Mouse (Mus musculus) hindbrain, embryonic 11.5 days (tissue): Measurements from ENCODE around the gene Naa40. TPM values are rescaled to one million over a fixed set of nuclear protein-coding genes. Genes with fewer than 3 reads are reported as not detected.
A peak's percentile ranks its signal among the peaks of the same experiment; 100 is the strongest.

Source experiments
- ATAC-seq: fragments of 200-750 bp; cut with Nextera tagmentation; 2 replicates; pipeline ENCODE4 v1.8.0; 2017; ENCODE audit warnings: mild to moderate bottlenecking, moderate TSS enrichment, moderate library complexity; ENCODE audit not compliant: low FRiP score
- DNase-seq: peaks from one replicate; pipeline ENCODE4 v3.0.0-alpha.2; 2015; ENCODE audit warnings: low spot score
- H3K27ac ChIP-seq: fragments of 300-500 bp; sonication (generic); 2 replicates; pipeline ENCODE4 v1.5.1; 2014; ENCODE audit warnings: mild to moderate bottlenecking, low read depth, low read length
- H3K27me3 ChIP-seq: fragments of 300-500 bp; sonication (generic); 2 replicates; pipeline ENCODE4 v1.6.1; 2014; ENCODE audit warnings: mild to moderate bottlenecking, low read length, moderate library complexity, mixed read lengths; ENCODE audit not compliant: control insufficient read depth, insufficient read depth
- H3K36me3 ChIP-seq: fragments of 300-500 bp; sonication (generic); 2 replicates; pipeline ENCODE4 v1.6.1; 2014; ENCODE audit warnings: mild to moderate bottlenecking, low read length, moderate library complexity, mixed read lengths; ENCODE audit not compliant: control insufficient read depth, insufficient read depth
- H3K4me1 ChIP-seq: fragments of 300-500 bp; sonication (generic); replicated peaks from 2 replicates; pipeline ENCODE4 v1.6.1; 2014; ENCODE audit warnings: low read length, mixed read lengths; ENCODE audit not compliant: control insufficient read depth, insufficient read depth
- H3K4me2 ChIP-seq: fragments of 300-500 bp; sonication (generic); replicated peaks from 2 replicates; pipeline ENCODE4 v1.6.1; 2014; ENCODE audit warnings: mild to moderate bottlenecking, low read depth, low read length
- H3K4me3 ChIP-seq: fragments of 300-500 bp; sonication (generic); 2 replicates; pipeline ENCODE4 v1.5.1; 2014; ENCODE audit warnings: low read depth, low read length
- H3K9ac ChIP-seq: fragments of 300-500 bp; sonication (generic); 2 replicates; pipeline ENCODE4 v1.6.1; 2014; ENCODE audit warnings: low read depth, low read length
- H3K9me3 ChIP-seq: fragments of 300-500 bp; sonication (generic); 2 replicates; pipeline ENCODE4 v1.6.1; 2016; ENCODE audit warnings: low read length; ENCODE audit not compliant: control insufficient read depth
- WGBS: fragments of 180-500 bp; shearing (Covaris S2); extraction: QIAGEN DNeasy Blood & Tissue Kit; methylation state at CpG from one replicate; pipeline ENCODE4 v1.1.7; 2014; 5-methylcytosine and 5-hydroxymethylcytosine counted together
- polyA plus RNA-seq: library from polyadenylated mRNA; unstranded; fragments of >200 nt; fragmentation: Nextera tagmentation; extraction: Ambion mirVana; gene quantifications from 2 replicates; pipeline ENCODE4 v1.2.1, GENCODE M21; 2014

Gene Naa40
- polyA plus RNA-seq, 1 experiment from 2014 or later = 79.9 TPM

DNA sequence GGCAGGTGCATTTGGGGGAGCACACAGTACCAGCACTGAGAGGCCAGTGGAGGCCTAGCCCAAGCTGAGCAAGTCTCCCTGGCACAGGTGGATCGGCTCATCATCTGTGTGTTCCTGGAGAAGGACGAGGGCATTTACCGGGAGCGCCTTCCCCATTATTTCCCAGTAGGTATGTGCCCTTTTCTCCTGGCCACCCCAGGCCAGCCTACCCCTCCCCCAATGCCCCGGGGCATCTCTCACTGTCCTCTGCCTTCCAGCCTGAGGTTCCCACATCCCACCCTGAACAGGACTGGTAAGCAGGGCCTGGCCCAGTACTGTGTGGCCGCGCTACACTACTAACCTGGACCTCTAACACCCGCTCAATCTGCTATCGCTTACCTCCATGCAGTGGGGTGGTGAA, 43.5 kb downstream of the Naa40 start:
- H3K27ac ChIP-seq = no peak overlapping the region
- H3K36me3 ChIP-seq = peaks cover 19% of the 10 kb centered on the region

DNA sequence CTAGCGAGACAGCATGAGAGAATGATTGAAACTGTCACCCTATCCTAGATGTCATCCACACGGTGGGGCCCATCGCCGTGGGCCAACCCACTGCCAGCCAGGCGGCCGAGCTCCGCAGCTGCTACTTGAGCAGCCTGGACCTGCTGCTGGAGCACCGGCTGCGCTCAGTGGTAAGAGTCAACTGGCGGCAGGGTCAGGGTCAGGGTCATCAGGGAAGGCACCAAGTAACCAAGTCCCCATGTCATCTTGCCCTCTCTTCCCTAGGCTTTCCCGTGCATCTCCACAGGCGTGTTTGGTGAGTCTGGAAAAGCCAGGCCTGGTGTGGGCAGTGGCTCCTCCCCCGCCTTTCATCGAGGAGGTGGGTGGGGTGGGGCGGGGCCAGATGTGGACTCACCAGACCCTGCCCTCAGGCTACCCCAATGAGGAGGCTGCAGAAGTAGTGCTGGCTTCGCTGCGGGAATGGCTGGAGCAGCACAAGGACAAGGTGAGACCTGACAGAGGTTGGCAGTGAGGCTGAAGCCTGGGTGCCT, 44.2 kb downstream of the Naa40 start:
- no peaks in the 10 kb centered on the region for H3K9me3 ChIP-seq
- peaks cover 16% of the 10 kb centered on the region for H3K36me3 ChIP-seq
- 10% methylated on average over 17 of the region's 17 CpGs for WGBS
- H3K4me1 ChIP-seq = peaks cover 6% of the 10 kb centered on the region; the same call in 1 of the 2 replicates
- peak; percentile 61 for DNase-seq
- peak; percentile 51 for ATAC-seq
- H3K27ac ChIP-seq = no peak overlapping the region
- H3K27me3 ChIP-seq = 0 out of 2 replicates have a peak, but pooled peaks cover 3% of the 10 kb centered on the region
- no peak overlapping the region for H3K4me2 ChIP-seq
- H3K4me3 ChIP-seq = no peak overlapping the region
- no peak overlapping the region for H3K9ac ChIP-seq

More for the DNA sequence above, 43.5 kb downstream of the Naa40 start:
- ATAC-seq (peak; percentile 48), DNase-seq (no peak)
- Histone ChIP-seq H3K4me1 (peaks cover 6% of the 10 kb centered on the region; the same call in 1 of the 2 replicates), H3K4me3 (no peak overlapping the region), H3K9me3 (no peaks in the 10 kb centered on the region), H3K9ac (no peak overlapping the region), H3K27me3 (0 out of 2 replicates have a peak, but pooled peaks cover 3% of the 10 kb centered on the region), H3K4me2 (no peak overlapping the region)
- WGBS = 85% methylated on average over 8 of the region's 9 CpGs

GRCm38 (mm10) chr19:7195900-7196728, 44.9 kb downstream of the Naa40 start:
- Histone ChIP-seq H3K9me3 (no peaks in the 10 kb centered on the region), H3K27ac (no peak overlapping the region), H3K4me1 (peaks cover 6% of the 10 kb centered on the region; the same call in 1 of the 2 replicates), H3K4me3 (no peak overlapping the region), H3K4me2 (no peak overlapping the region), H3K27me3 (0 out of 2 replicates have a peak, but pooled peaks cover 3% of the 10 kb centered on the region), H3K36me3 (peaks cover 16% of the 10 kb centered on the region), H3K9ac (no peak overlapping the region)
- DNase-seq (peak; percentile 78), ATAC-seq (peak; percentile 32)
- 17% methylated on average over 33 of the region's 33 CpGs for WGBS

DNA sequence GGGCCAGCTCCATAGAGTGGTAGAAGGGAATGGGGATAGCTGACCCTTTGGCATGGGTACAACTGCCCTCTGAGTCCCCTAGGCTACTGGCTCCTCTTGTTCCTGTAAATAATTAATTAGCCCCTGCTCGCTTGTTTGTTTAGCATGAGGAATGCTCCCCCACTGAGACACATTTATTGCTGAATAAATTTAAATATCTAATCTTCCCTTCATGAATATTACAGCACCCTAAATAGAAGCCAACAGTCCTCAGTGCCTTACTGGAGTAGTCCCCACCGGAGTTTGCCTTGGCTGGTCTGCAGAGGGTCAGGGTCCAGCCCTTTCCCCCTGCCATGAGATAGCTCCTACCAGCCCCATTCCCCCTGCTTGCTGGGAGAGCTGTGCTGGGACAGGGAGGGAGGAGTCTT, 48.4 kb downstream of the Naa40 start:
- DNase-seq = no peak
- 0 out of 2 replicates have a peak, but pooled peaks cover 3% of the 10 kb centered on the region for H3K27me3 ChIP-seq
- H3K4me1 ChIP-seq = peaks cover 6% of the 10 kb centered on the region; the same call in 1 of the 2 replicates
- H3K9me3 ChIP-seq = no peaks in the 10 kb centered on the region
- H3K4me3 ChIP-seq = no peak overlapping the region
- no peak overlapping the region for H3K4me2 ChIP-seq
- H3K36me3 ChIP-seq = no peaks in the 10 kb centered on the region
- no peak overlapping the region for H3K9ac ChIP-seq
- 41% methylated on average over 2 of the region's 2 CpGs for WGBS
- ATAC-seq = no peak
- H3K27ac ChIP-seq = no peak overlapping the region

DNA sequence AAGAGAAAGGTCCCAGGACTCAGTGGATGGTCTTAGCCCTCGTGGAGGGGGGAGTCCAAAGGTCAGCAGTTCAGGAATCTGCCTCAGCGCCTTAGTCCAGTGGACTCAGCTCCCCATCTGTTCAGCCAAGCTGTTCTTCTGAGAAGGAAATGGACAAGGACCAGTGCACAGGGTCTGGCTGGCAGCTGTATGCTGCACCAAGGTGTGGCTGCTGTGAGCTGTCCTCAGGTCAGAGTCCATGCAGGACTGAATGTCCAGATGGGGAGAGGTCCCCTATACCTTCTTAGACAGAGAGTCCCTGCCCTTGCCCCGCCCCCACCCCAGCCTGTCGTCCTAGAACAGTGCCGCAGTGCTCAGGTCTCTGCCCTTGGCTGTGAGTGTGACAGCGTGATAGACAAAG, 49.3 kb downstream of the Naa40 start:
- Histone ChIP-seq H3K9ac (no peak overlapping the region), H3K27me3 (0 out of 2 replicates have a peak, but pooled peaks cover 3% of the 10 kb centered on the region), H3K27ac (no peak overlapping the region), H3K4me3 (no peak overlapping the region), H3K4me1 (peaks cover 3% of the 10 kb centered on the region; the same call in 1 of the 2 replicates), H3K9me3 (no peaks in the 10 kb centered on the region), H3K36me3 (no peaks in the 10 kb centered on the region), H3K4me2 (no peak overlapping the region)
- DNase-seq (no peak), ATAC-seq (no peak)
- 44% methylated on average over 6 of the region's 6 CpGs for WGBS

GRCm38 (mm10) chr19:7190986-7191385, 50.0 kb downstream of the Naa40 start:
- Histone ChIP-seq H3K9ac (no peak overlapping the region), H3K27me3 (0 out of 2 replicates have a peak, but pooled peaks cover 3% of the 10 kb centered on the region), H3K4me2 (no peak overlapping the region), H3K4me3 (no peak overlapping the region), H3K27ac (no peak overlapping the region), H3K4me1 (peaks cover 3% of the 10 kb centered on the region), H3K36me3 (no peaks in the 10 kb centered on the region), H3K9me3 (no peaks in the 10 kb centered on the region)
- ATAC-seq (no peak), DNase-seq (no peak)
- WGBS = 47% methylated on average over 5 of the region's 5 CpGs

- no peak overlapping the region for H3K27ac ChIP-seq
- H3K4me2 ChIP-seq = no peak overlapping the region
- H3K4me3 ChIP-seq = no peak overlapping the region
- H3K9me3 ChIP-seq = no peaks in the 10 kb centered on the region
- no peak overlapping the region for H3K9ac ChIP-seq
- ATAC-seq = no peak
- H3K36me3 ChIP-seq = no peaks in the 10 kb centered on the region
- 0 out of 2 replicates have a peak, but pooled peaks cover 1% of the 10 kb centered on the region for H3K27me3 ChIP-seq
- DNase-seq = no peak
- H3K4me1 ChIP-seq = peaks cover 8% of the 10 kb centered on the region
- 77% methylated on average over 4 of the region's 4 CpGs for WGBS
These were observed 52.0 kb downstream of the Naa40 start for GRCm38 (mm10) chr19:7189026-7189425.

DNA sequence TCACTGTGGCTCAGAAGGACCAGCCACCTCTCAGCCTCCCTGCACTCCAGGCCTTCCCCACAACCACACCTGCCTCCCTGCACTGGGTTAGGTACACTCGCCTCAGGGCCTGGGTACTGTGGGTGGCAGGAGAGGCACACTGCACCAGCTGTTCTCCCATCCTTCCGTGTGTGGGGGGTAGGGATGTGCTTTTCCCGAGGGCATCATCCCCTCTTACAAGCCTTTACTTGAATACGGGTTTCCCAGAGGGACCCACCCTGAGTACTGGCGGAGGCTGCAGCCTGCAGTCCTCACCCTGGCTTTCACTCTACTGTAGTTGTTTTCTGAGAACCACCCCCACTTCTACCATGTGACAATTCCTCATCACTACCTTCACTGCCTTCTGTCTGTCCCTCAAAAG, 53.8 kb downstream of the Naa40 start:
- ATAC-seq (no peak), DNase-seq (no peak)
- Histone ChIP-seq H3K27me3 (peaks cover 12% of the 10 kb centered on the region), H3K4me1 (peaks cover 14% of the 10 kb centered on the region), H3K4me2 (no peak overlapping the region), H3K4me3 (no peak overlapping the region), H3K36me3 (no peaks in the 10 kb centered on the region), H3K27ac (peak overlapping the region; percentile 21; the same call in 1 of the 2 replicates), H3K9me3 (no peaks in the 10 kb centered on the region), H3K9ac (no peak overlapping the region)
- 50% methylated on average over 5 of the region's 5 CpGs for WGBS
